Mouse (Mus musculus) neural tube, embryonic 11.5 days (tissue): ENCODE data around the gene Stk38. TPM values are rescaled to one million over a fixed set of nuclear protein-coding genes. Genes with fewer than 3 reads are reported as not detected.

Experiments used
- ATAC-seq: fragments of 200-750 bp; cut with Nextera tagmentation; 2 replicates; pipeline ENCODE4 v1.8.0; 2017; ENCODE audit warnings: moderate number of reproducible peaks, mild to moderate bottlenecking, moderate TSS enrichment, moderate library complexity; ENCODE audit not compliant: insufficient read depth, low FRiP score, low TSS enrichment
- DNase-seq: peaks from one replicate; pipeline ENCODE4 v3.0.0-alpha.2; 2015; ENCODE audit warnings: low spot score
- H3K27ac ChIP-seq: fragments of 300-500 bp; sonication (generic); 2 replicates; pipeline ENCODE4 v1.5.1; 2014; ENCODE audit warnings: low read depth, mild to moderate bottlenecking, low read length
- H3K27me3 ChIP-seq: fragments of 300-500 bp; sonication (generic); 2 replicates; pipeline ENCODE4 v1.6.1; 2014; ENCODE audit warnings: mild to moderate bottlenecking, low read length, mixed read lengths; ENCODE audit not compliant: control insufficient read depth, insufficient read depth
- H3K36me3 ChIP-seq: fragments of 300-500 bp; sonication (generic); 2 replicates; pipeline ENCODE4 v1.6.1; 2014; ENCODE audit warnings: mild to moderate bottlenecking, low read length, moderate library complexity, mixed read lengths; ENCODE audit not compliant: control insufficient read depth, insufficient read depth
- H3K4me1 ChIP-seq: fragments of 300-500 bp; sonication (generic); 2 replicates; pipeline ENCODE4 v1.6.1; 2014; ENCODE audit warnings: low read length, mixed read lengths; ENCODE audit not compliant: control insufficient read depth, insufficient read depth
- H3K4me2 ChIP-seq: fragments of 300-500 bp; sonication (generic); 2 replicates; pipeline ENCODE4 v1.6.1; 2014; ENCODE audit warnings: low read depth, mild to moderate bottlenecking, moderate library complexity
- H3K4me3 ChIP-seq: fragments of 300-500 bp; sonication (generic); 2 replicates; pipeline ENCODE4 v1.5.1; 2014; ENCODE audit warnings: low read depth, low read length
- H3K9ac ChIP-seq: fragments of 300-500 bp; sonication (generic); 2 replicates; pipeline ENCODE4 v1.6.1; 2014; ENCODE audit warnings: mild to moderate bottlenecking, low read length
- H3K9me3 ChIP-seq: fragments of 300-500 bp; sonication (generic); 2 replicates; pipeline ENCODE4 v1.6.1; 2016; ENCODE audit warnings: low read length; ENCODE audit not compliant: control insufficient read depth
- WGBS: fragments of 180-500 bp; shearing (Covaris S2); extraction: QIAGEN DNeasy Blood & Tissue Kit; methylation state at CpG from one replicate; pipeline ENCODE4 v1.1.7; 2014; 5-methylcytosine and 5-hydroxymethylcytosine counted together
- polyA plus RNA-seq: library from polyadenylated mRNA; unstranded; fragments of >200 nt; fragmentation: Nextera tagmentation; extraction: Ambion mirVana; gene quantifications from 2 replicates; pipeline ENCODE4 v1.2.1, GENCODE M21; 2014

Gene Stk38
- polyA plus RNA-seq, 1 experiment from 2014 or later: 141 TPM

DNA sequence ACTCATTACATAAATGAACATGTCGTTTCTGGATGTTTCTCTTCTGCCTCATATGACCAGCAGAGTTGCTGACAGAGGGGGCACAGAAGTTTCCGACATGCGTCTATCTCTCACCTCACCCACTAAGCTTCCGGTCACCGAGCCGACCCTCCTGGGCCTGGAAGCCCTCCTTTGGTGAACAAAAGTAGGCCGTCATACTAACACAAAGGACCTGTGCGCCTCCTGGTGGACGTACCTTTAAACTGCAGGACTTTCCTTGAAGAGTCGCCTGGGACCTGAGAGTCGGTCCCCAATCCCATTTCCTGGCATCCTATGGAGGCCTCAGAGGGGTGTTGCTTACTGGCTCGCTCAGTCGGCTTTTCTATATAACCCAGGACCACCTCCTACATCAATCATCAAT, 81.4 kb downstream of the Stk38 start:
- no peak overlapping the region for H3K27ac ChIP-seq
- peak; percentile 38; the same call in 1 of the 2 replicates for ATAC-seq
- DNase-seq: peak; percentile 83
- H3K4me2 ChIP-seq: no peak overlapping the region
- peaks cover 6% of the 10 kb centered on the region for H3K4me1 ChIP-seq
- no peak overlapping the region for H3K4me3 ChIP-seq
- H3K9ac ChIP-seq: no peak overlapping the region
- H3K36me3 ChIP-seq: no peaks in the 10 kb centered on the region
- 23% methylated on average over 13 of the region's 13 CpGs for WGBS
- no peaks in the 10 kb centered on the region for H3K27me3 ChIP-seq
- H3K9me3 ChIP-seq: no peaks in the 10 kb centered on the region

DNA sequence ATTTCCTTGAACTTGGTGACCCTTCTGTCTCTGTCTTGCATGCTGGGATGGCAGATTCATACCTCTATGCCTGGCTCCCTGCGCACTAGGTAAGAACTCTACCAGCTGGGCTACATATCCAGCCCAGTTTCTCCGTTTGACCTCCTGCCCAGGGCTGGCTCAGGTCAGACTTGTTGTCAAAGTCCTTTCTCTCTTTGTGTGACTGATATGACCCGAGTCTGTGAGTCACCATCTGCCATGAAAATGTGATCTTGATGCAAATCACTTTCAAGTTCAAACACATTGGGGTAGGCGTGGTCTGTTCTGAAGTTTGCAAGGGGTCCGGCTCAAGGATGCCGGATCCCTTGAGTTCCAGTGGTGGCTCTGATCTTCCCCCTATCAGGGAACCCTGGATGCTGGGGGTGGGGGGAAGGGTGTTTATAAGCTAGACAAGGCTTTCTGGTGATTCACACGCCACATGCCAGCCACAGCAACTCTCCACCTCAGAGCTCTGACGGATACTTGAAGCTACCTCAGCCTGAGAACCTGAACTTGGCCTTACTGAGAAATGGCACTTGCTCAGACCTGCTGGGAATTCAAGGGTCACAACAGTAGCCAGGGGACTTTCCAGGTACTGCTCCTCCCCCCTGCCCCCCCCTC, 82.7 kb downstream of the Stk38 start:
- WGBS: 84% methylated on average over 8 of the region's 8 CpGs
- ATAC-seq: no peak
- no peaks in the 10 kb centered on the region for H3K4me1 ChIP-seq

DNA sequence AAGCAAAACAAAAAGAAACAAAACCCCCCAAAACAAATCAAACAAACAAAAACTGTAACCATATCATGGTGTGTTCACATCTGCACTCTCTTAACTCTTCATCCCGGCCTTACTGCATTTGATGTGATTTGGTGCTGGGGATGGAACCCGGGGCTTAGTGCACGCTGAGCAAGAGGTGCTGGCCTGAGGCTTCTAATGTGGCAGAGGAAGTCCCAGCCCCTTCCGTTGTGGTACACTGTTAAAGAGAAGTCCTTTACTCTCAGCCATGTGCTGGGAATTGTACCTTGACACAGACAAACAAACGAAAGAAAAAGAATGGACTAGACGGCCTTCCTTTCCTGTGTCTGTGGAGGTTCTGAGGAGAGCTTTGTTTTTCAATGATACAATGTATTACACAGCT, 85.7 kb downstream of the Stk38 start:
- no peak for DNase-seq
- Histone ChIP-seq H3K4me1 (no peaks in the 10 kb centered on the region), H3K27me3 (no peaks in the 10 kb centered on the region), H3K4me2 (no peak overlapping the region), H3K9ac (no peak overlapping the region), H3K36me3 (no peaks in the 10 kb centered on the region), H3K4me3 (no peak overlapping the region), H3K27ac (no peak overlapping the region), H3K9me3 (no peaks in the 10 kb centered on the region)
- no peak for ATAC-seq
- 76% methylated on average over 6 of the region's 6 CpGs for WGBS

More for the DNA sequence above, 82.7 kb downstream of the Stk38 start:
- no peaks in the 10 kb centered on the region for H3K9me3 ChIP-seq
- DNase-seq: no peak
- no peak overlapping the region for H3K9ac ChIP-seq
- H3K4me2 ChIP-seq: no peak overlapping the region
- no peaks in the 10 kb centered on the region for H3K27me3 ChIP-seq
- no peak overlapping the region for H3K27ac ChIP-seq
- H3K4me3 ChIP-seq: no peak overlapping the region
- no peaks in the 10 kb centered on the region for H3K36me3 ChIP-seq

DNA sequence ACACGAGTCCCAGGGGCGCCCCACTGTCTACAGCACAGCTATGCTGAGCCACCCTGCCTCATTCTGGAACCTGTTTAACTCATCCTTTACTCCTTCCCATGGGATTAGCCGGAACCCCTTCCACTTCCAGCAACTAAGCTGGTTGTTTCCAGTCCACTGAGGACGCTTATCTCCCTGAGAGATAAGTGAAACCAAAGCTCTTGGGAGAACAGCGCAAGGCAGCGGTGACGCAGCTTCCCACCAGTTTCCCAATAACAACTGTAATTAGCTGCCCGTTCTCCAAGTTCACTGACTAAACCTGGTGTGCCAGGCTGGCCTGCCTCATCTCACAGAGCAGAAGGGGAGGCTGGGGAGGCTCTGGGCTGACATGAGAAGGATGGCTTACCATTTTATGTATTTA, 86.7 kb downstream of the Stk38 start:
- Histone ChIP-seq H3K4me2 (no peak overlapping the region), H3K36me3 (no peaks in the 10 kb centered on the region), H3K9me3 (no peaks in the 10 kb centered on the region), H3K9ac (no peak overlapping the region), H3K4me3 (no peak overlapping the region), H3K27me3 (no peaks in the 10 kb centered on the region), H3K4me1 (no peaks in the 10 kb centered on the region), H3K27ac (no peak overlapping the region)
- ATAC-seq (no peak), DNase-seq (no peak)
- WGBS: 82% methylated on average over 8 of the region's 8 CpGs

Other genes with a start within 250 kb of the Stk38 start
- gene Mapk13, start 238.7 kb downstream of the Stk38 start, polyA plus RNA-seq: 1.8 and 2.7 TPM in 2 replicates
- 9.0 and 9.3 TPM in 2 replicates for gene Brpf3, start 206.9 kb downstream of the Stk38 start, polyA plus RNA-seq
- gene Pnpla1, start 149.6 kb downstream of the Stk38 start, polyA plus RNA-seq: not detected in 2 replicates
- gene 4930539E08Rik, start 92.7 kb downstream of the Stk38 start, polyA plus RNA-seq: 0.15 and 0.23 TPM in 2 replicates
- gene Pxt1, start 64.2 kb downstream of the Stk38 start, polyA plus RNA-seq: not detected in 2 replicates
- 109 and 118 TPM in 2 replicates for gene Kctd20, start 56.0 kb downstream of the Stk38 start, polyA plus RNA-seq
- gene Srsf3, start 24.6 kb upstream of the Stk38 start, polyA plus RNA-seq: 784 and 802 TPM in 2 replicates
- 35.0 and 45.3 TPM in 2 replicates for gene Cdkn1a, start 83.0 kb upstream of the Stk38 start, polyA plus RNA-seq
- gene Rab44, start 106.2 kb upstream of the Stk38 start, polyA plus RNA-seq: 0.39 and 0.44 TPM in 2 replicates
- gene Cpne5, start 230.2 kb upstream of the Stk38 start, polyA plus RNA-seq: 3.3 and 4.4 TPM in 2 replicates